ENCODE assay signal across 23 mouse cellular contexts in genomic region chr11:58072978-58073377, GRCm38 (mm10). TPM values are rescaled to one million over a fixed set of nuclear protein-coding genes. Genes with fewer than 3 reads are reported as not detected.
"Had no signal": no experiment of that assay in that cellular context is flagged by ENCODE, and none has a peak within 500 bp of the region (broad histone marks: within the 10 kb centered on the region; RNA-seq: fewer than 3 reads in every experiment).

No protein-coding gene starts in this region.

- H3K4me1 ChIP-seq: midbrain, embryonic 13.5 days; midbrain, embryonic 15.5 days; neural tube, embryonic 12.5 days; stomach, embryonic 15.5 days had no signal

- H3K4me3 ChIP-seq: megakaryocyte, embryonic 14.5 days; midbrain, embryonic 13.5 days; midbrain, embryonic 15.5 days; neural tube, embryonic 12.5 days; stomach, embryonic 15.5 days had no signal

- DNase-seq: lung, adult 18-20 months; lung, embryonic 14.5 days; lung, postnatal 14 days; lung, postnatal 36 days; right cerebral cortex, postnatal 14 days; thymus, adult 2 months; thymus, postnatal 25 days; thymus, postnatal 4 days had no signal

- H3K9ac ChIP-seq: lung, embryonic 14.5 days; midbrain, embryonic 13.5 days; midbrain, embryonic 15.5 days; neural tube, embryonic 12.5 days; stomach, embryonic 15.5 days had no signal

- H3K4me2 ChIP-seq: lung, embryonic 14.5 days; midbrain, embryonic 11.5 days; midbrain, embryonic 13.5 days; midbrain, embryonic 15.5 days; neural tube, embryonic 12.5 days; stomach, embryonic 15.5 days had no signal

- H3K27ac ChIP-seq: macrophage; midbrain, embryonic 13.5 days; midbrain, embryonic 15.5 days; neural tube, embryonic 12.5 days; stomach, embryonic 15.5 days; stomach, postnatal 0 days had no signal

- ATAC-seq: midbrain, embryonic 13.5 days; midbrain, embryonic 15.5 days had no signal

- H3K9me3 ChIP-seq: midbrain, embryonic 13.5 days; midbrain, embryonic 15.5 days; neural tube, embryonic 12.5 days; stomach, embryonic 15.5 days had no signal

- H3K27me3 ChIP-seq: midbrain, embryonic 13.5 days; midbrain, embryonic 15.5 days; neural tube, embryonic 12.5 days; stomach, embryonic 15.5 days had no signal

- H3K36me3 ChIP-seq: midbrain, embryonic 13.5 days; midbrain, embryonic 15.5 days; neural tube, embryonic 12.5 days; stomach, embryonic 15.5 days had no signal

RNA-seq across cellular contexts. Expression of gene Gm12248, which starts 20.0 kb away (rescaled TPM):
- total RNA-seq: megakaryocyte progenitor cell, adult 5-6 weeks; midbrain, postnatal 0 days; monocyte, adult 5-6 weeks; neutrophil, adult 5-6 weeks had no signal
- polyA plus RNA-seq: lung, embryonic 14.5 days; lung, embryonic 16.5 days; macrophage; midbrain, embryonic 11.5 days; midbrain, embryonic 13.5 days; midbrain, postnatal 0 days; neural tube, embryonic 12.5 days; neural tube, embryonic 14.5 days; stomach, embryonic 15.5 days; stomach, postnatal 0 days; urinary bladder, adult 2 months had no signal
